Comparison of ENCODE assay signal across 8 mouse cellular contexts in genomic region chr19:32389001-32389871, GRCm38 (mm10). TPM values are rescaled to one million over a fixed set of nuclear protein-coding genes. Genes with fewer than 3 reads are reported as not detected.
A peak's percentile ranks its signal among the peaks of the same experiment; 100 is the strongest.
DNase-seq lines count a peak whose midpoint lies in the region; ATAC-seq lines count a peak whose summit lies in the region.

Sgms1 (minus strand) TSS chr19:32389714.

- H3K36me3 ChIP-seq in forebrain, embryonic 10.5 days (replicated peaks) = peaks cover 9% of the 10 kb centered on the region
- H3K36me3 ChIP-seq in heart, embryonic 14.5 days (ENCODE audit: control insufficient read depth, insufficient read depth, low read length) = no peaks in the 10 kb centered on the region; the same call in 1 of the 2 replicates
- H3K36me3 ChIP-seq in liver, embryonic 13.5 days = no peaks in the 10 kb centered on the region
- no peaks in the 10 kb centered on the region for H3K36me3 ChIP-seq in stomach, embryonic 15.5 days

- H3K4me2 ChIP-seq in heart, embryonic 14.5 days (ENCODE audit: low read length) = peak within 1 kb of the TSS; percentile 83
- peak within 1 kb of the TSS; percentile 98 for H3K4me2 ChIP-seq in liver, embryonic 13.5 days
- H3K4me2 ChIP-seq in stomach, embryonic 15.5 days = peak within 1 kb of the TSS; percentile 87

- H3K27ac ChIP-seq in forebrain, embryonic 10.5 days = peak within 1 kb of the TSS; percentile 97
- peak within 1 kb of the TSS; percentile 98 to 99 for H3K27ac ChIP-seq in heart, embryonic 14.5 days (replicated peaks in 1 of 2; ENCODE audit: control insufficient read depth in 1 of 2, insufficient read depth in 1 of 2, low read depth in 2 of 2, low read length in 2 of 2)
- H3K27ac ChIP-seq in liver, embryonic 13.5 days = peak within 1 kb of the TSS; percentile 80
- H3K27ac ChIP-seq in stomach, embryonic 15.5 days = peak within 1 kb of the TSS; percentile 96

- peak; percentile 93 for ATAC-seq in heart, embryonic 14.5 days (ENCODE audit: insufficient number of reproducible peaks, insufficient read depth, low FRiP score, low read depth)
- peak; percentile 88 for ATAC-seq in liver, embryonic 13.5 days (ENCODE audit: low read depth)
- ATAC-seq in stomach, embryonic 15.5 days (ENCODE audit: insufficient read depth, low FRiP score, low read depth) = peak; percentile 91

- DNase-seq in CD8-positive naive resting alpha-beta T cell, adult 2 months (ENCODE audit: low read depth in 2 of 2, low spot score in 2 of 2) = peak; percentile 41 to 46
- peak; percentile 80 for DNase-seq in c-Kit-positive CD71-negative TER-119-negative erythroid progenitor cells, embryonic 14.5 days (ENCODE audit: low read depth)
- DNase-seq in forebrain, embryonic 10.5 days (ENCODE audit: extremely low spot score, low spot score) = peak; percentile 93
- peak; percentile 97 for DNase-seq in kidney, postnatal 10 days
- DNase-seq in liver, embryonic 13.5 days = peak; percentile 73
- DNase-seq in neural tube, embryonic 10.5 days (ENCODE audit: extremely low spot score, low spot score) = peak; percentile 97

- peak within 1 kb of the TSS; percentile 80 for H3K4me3 ChIP-seq in forebrain, embryonic 10.5 days
- peak within 1 kb of the TSS; percentile 90 to 98 for H3K4me3 ChIP-seq in heart, embryonic 14.5 days (ENCODE audit: control insufficient read depth in 1 of 2, insufficient read depth in 1 of 2, low read depth in 1 of 2, low read length in 2 of 2)
- H3K4me3 ChIP-seq in liver, embryonic 13.5 days (replicated peaks) = peak within 1 kb of the TSS; percentile 74
- H3K4me3 ChIP-seq in stomach, embryonic 15.5 days (replicated peaks) = peak within 1 kb of the TSS; percentile 88

- peaks cover 31% of the 10 kb centered on the region for H3K4me1 ChIP-seq in forebrain, embryonic 10.5 days
- peaks cover 10 to 18% of the 10 kb centered on the region in 2 experiments for H3K4me1 ChIP-seq in heart, embryonic 14.5 days (ENCODE audit: control insufficient read depth in 2 of 2, insufficient read depth in 2 of 2, low read length in 2 of 2)
- H3K4me1 ChIP-seq in liver, embryonic 13.5 days (replicated peaks) = peaks cover 53% of the 10 kb centered on the region
- H3K4me1 ChIP-seq in stomach, embryonic 15.5 days = peaks cover 18% of the 10 kb centered on the region

- peak within 1 kb of the TSS; percentile 95 for H3K9ac ChIP-seq in heart, embryonic 14.5 days (ENCODE audit: low read length)
- H3K9ac ChIP-seq in liver, embryonic 13.5 days = peak within 1 kb of the TSS; percentile 80
- peak within 1 kb of the TSS; percentile 85 for H3K9ac ChIP-seq in stomach, embryonic 15.5 days

- H3K9me3 ChIP-seq in forebrain, embryonic 10.5 days = peaks cover 4% of the 10 kb centered on the region; the same call in 1 of the 2 replicates
- no peaks in the 10 kb centered on the region for H3K9me3 ChIP-seq in heart, embryonic 14.5 days (ENCODE audit: control insufficient read depth, low read length)
- no peaks in the 10 kb centered on the region for H3K9me3 ChIP-seq in liver, embryonic 13.5 days (replicated peaks)
- H3K9me3 ChIP-seq in stomach, embryonic 15.5 days = no peaks in the 10 kb centered on the region

- peaks cover 14% of the 10 kb centered on the region for H3K27me3 ChIP-seq in forebrain, embryonic 10.5 days (ENCODE audit: poor library complexity, severe bottlenecking)
- H3K27me3 ChIP-seq in heart, embryonic 14.5 days (ENCODE audit: control insufficient read depth, insufficient read depth, low read length) = no peaks in the 10 kb centered on the region
- H3K27me3 ChIP-seq in liver, embryonic 13.5 days = peaks cover 54% of the 10 kb centered on the region
- H3K27me3 ChIP-seq in stomach, embryonic 15.5 days (replicated peaks) = no peaks in the 10 kb centered on the region

- 3% methylated on average over 68 of the region's 68 CpGs for WGBS in forebrain, embryonic 10.5 days
- under 1% methylated on average over 62 of the region's 68 CpGs for WGBS in heart, embryonic 14.5 days
- 1% methylated on average over 67 of the region's 68 CpGs for WGBS in liver, embryonic 13.5 days (ENCODE audit: insufficient replicate concordance)
- WGBS in stomach, embryonic 15.5 days = 1% methylated on average over 61 of the region's 68 CpGs

RNA-seq across cellular contexts. Expression of gene Sgms1, which starts in this region (rescaled TPM):
- 14.1 and 15.1 TPM in 2 replicates for polyA plus RNA-seq in forebrain, embryonic 10.5 days (2016; fragmentation: Nextera tagmentation; extraction: Ambion mirVana)
- 41.3 and 43.9 TPM in 2 replicates for polyA plus RNA-seq in heart, embryonic 14.5 days (2014; fragmentation: Nextera tagmentation; extraction: Ambion mirVana)
- polyA plus RNA-seq in liver, embryonic 13.5 days (2015; fragmentation: Nextera tagmentation; extraction: Ambion mirVana) = 23.4 and 28.0 TPM in 2 replicates
- polyA plus RNA-seq in stomach, embryonic 15.5 days (2015; fragmentation: Nextera tagmentation; extraction: Ambion mirVana) = 43.0 and 43.3 TPM in 2 replicates

Comparison
In these comparisons a context has a peak if more than half of its experiments do, and no peak if none do; other contexts are left out.
1. Peak in every context shown above with its lines: DNase-seq, ATAC-seq, H3K4me3 ChIP-seq and H3K27ac ChIP-seq.
2. DNase-seq: peak in every context shown above with its lines; median percentile 97 in kidney, postnatal 10 days; 97 in neural tube, embryonic 10.5 days; 93 in forebrain, embryonic 10.5 days; 80 in c-Kit-positive CD71-negative TER-119-negative erythroid progenitor cells, embryonic 14.5 days; 73 in liver, embryonic 13.5 days; 44 in CD8-positive naive resting alpha-beta T cell, adult 2 months.